Mouse (Mus musculus) midbrain, postnatal 0 days (tissue): Measurements from ENCODE around the gene Gpr158. TPM values are rescaled to one million over a fixed set of nuclear protein-coding genes. Genes with fewer than 3 reads are reported as not detected.
A peak's percentile ranks its signal among the peaks of the same experiment; 100 is the strongest.
"Not testable (repeated sequence)": the region's sequence is repeated elsewhere in the genome, so short reads cannot be mapped to it uniquely, and the experiment has no call there.

Experiments
- ATAC-seq: fragments of 200-750 bp; cut with Nextera tagmentation; 2 replicates; pipeline ENCODE4 v1.8.0; 2017; ENCODE audit warnings: moderate number of reproducible peaks, mild to moderate bottlenecking, moderate TSS enrichment, moderate library complexity; ENCODE audit not compliant: low FRiP score
- DNase-seq: peaks from one replicate; pipeline ENCODE4 v3.0.0-alpha.2; 2015; ENCODE audit warnings: low spot score
- H3K27ac ChIP-seq: fragments of 300-500 bp; sonication (generic); 2 replicates; pipeline ENCODE4 v1.5.1; 2014; ENCODE audit warnings: low read depth, mild to moderate bottlenecking, low read length, mixed read lengths
- H3K27me3 ChIP-seq: fragments of 300-500 bp; sonication (generic); 2 replicates; pipeline ENCODE4 v1.6.1; 2014; ENCODE audit warnings: low read length, control low read depth, mixed read lengths; ENCODE audit not compliant: insufficient read depth
- H3K36me3 ChIP-seq: fragments of 300-500 bp; sonication (generic); 2 replicates; pipeline ENCODE4 v1.6.1; 2014; ENCODE audit warnings: low read length, control low read depth, mixed read lengths; ENCODE audit not compliant: insufficient read depth
- H3K4me1 ChIP-seq: fragments of 300-500 bp; sonication (generic); 2 replicates; pipeline ENCODE4 v1.6.1; 2014; ENCODE audit warnings: mild to moderate bottlenecking, control low read depth, antibody characterized with exemption, low read length, mixed read lengths; ENCODE audit not compliant: insufficient read depth
- H3K4me2 ChIP-seq: fragments of 300-500 bp; sonication (generic); 2 replicates; pipeline ENCODE4 v1.6.1; 2014; ENCODE audit warnings: low read depth, mild to moderate bottlenecking, low read length, mixed read lengths; ENCODE audit not compliant: poor library complexity, severe bottlenecking
- H3K4me3 ChIP-seq: fragments of 300-500 bp; sonication (generic); 2 replicates; pipeline ENCODE4 v1.5.1; 2014; ENCODE audit warnings: low read depth, mild to moderate bottlenecking, low read length, moderate library complexity
- H3K9ac ChIP-seq: fragments of 300-500 bp; sonication (generic); replicated peaks from 2 replicates; pipeline ENCODE4 v1.6.1; 2014; ENCODE audit warnings: mild to moderate bottlenecking, low read length, moderate library complexity, mixed read lengths; ENCODE audit not compliant: poor library complexity, severe bottlenecking
- H3K9me3 ChIP-seq: fragments of 300-500 bp; sonication (generic); 2 replicates; pipeline ENCODE4 v1.6.1; 2016; ENCODE audit warnings: low read length, control low read depth
- CTCF ChIP-seq: IDR thresholded peaks from 2 replicates; pipeline ENCODE4 v1.5.1; 2016; ENCODE audit warnings: antibody characterized with exemption, mild to moderate bottlenecking
- WGBS: fragments of 180-500 bp; shearing (Covaris S2); extraction: QIAGEN DNeasy Blood & Tissue Kit; methylation state at CpG from one replicate; pipeline ENCODE4 v1.1.7; 2014; 5-methylcytosine and 5-hydroxymethylcytosine counted together
- polyA plus RNA-seq: library from polyadenylated mRNA; unstranded; fragments of >200 nt; fragmentation: Nextera tagmentation; extraction: Ambion mirVana; gene quantifications from 2 replicates; pipeline ENCODE4 v1.2.1, GENCODE M21; 2015
- total RNA-seq: library from RNA; depleted of rRNA; stranded (reverse); fragments of >200 nt; gene quantifications from 2 replicates; pipeline ENCODE4 v1.2.3, GENCODE M21; 2014

Gene Gpr158
- total and polyA plus RNA-seq, 2 experiments from 2014 or later: 4.1 to 19.7 TPM

DNA sequence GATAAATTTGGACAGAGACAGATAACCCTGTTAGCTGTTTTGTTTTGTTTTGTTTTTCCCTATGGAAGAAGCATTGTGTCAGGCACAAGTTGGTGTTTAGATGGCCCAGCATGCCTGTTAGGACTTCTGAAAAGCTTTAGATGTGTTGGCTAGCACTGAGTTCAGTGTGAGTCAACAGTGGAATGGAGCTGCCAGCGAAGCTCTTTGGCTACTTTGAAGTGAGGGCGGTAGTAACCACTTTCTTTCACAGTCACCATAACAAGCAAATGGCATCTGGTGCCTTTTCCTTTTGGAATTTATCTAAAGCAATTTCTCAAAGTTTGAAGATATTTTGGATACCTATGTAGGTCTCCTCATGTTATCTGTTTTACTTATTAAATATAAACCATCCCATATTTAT lies 62.9 kb downstream of the Gpr158 start:
- Histone ChIP-seq H3K27me3 (no peaks in the 10 kb centered on the region), H3K27ac (no peak overlapping the region), H3K4me1 (no peaks in the 10 kb centered on the region), H3K4me2 (no peak overlapping the region), H3K9ac (no peak overlapping the region), H3K9me3 (no peaks in the 10 kb centered on the region), H3K4me3 (no peak overlapping the region), H3K36me3 (no peaks in the 10 kb centered on the region)
- 85% methylated on average over 2 of the region's 2 CpGs for WGBS
- ATAC-seq: no peak
- no peak for TF ChIP-seq CTCF
- DNase-seq: no peak

DNA sequence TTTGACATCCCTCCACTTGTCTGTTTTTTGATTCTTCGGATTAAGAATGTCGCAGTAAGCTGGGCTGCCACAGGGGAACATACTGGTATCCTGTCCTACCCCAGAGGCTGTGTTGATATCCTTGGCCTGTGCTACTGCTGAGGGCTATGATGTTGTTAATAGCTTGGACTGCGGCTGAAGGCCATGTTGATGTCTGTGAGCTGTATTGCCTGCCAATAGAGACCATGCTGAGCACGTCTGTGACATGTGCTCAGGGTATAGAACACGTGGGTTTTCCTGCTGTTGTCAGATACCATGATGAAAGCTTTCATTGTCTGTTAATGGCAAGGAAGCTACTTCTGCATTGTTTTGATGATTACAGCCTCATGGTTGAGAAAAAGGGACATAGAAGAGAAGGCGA lies 63.8 kb downstream of the Gpr158 start:
- Histone ChIP-seq H3K9ac (no peak overlapping the region), H3K27ac (no peak overlapping the region), H3K4me3 (no peak overlapping the region), H3K4me2 (no peak overlapping the region), H3K27me3 (no peaks in the 10 kb centered on the region), H3K9me3 (no peaks in the 10 kb centered on the region), H3K4me1 (no peaks in the 10 kb centered on the region), H3K36me3 (no peaks in the 10 kb centered on the region)
- 72% methylated on average over 6 of the region's 6 CpGs for WGBS
- DNase-seq (peak; percentile 33), ATAC-seq (no peak)
- TF ChIP-seq CTCF: no peak

DNA sequence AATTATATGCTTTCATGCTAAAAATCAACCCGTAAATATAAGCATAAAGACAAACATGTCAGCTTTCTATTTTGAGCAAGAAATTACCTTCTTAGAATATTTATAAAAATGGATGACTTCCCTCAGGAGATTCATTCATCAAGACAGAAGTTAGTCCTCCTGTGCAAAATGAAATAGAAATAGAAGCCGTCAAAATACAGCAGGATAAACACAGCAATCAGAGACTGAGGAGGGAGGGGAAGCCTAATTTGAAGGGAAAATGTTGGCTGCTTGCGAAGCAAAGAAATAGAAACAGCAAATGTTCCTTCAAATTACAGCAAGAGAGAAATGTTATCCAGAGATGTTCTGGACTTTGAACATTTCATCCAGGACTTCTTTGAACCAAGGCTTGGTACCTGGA lies 72.3 kb downstream of the Gpr158 start:
- Histone ChIP-seq H3K4me1 (no peaks in the 10 kb centered on the region), H3K27me3 (no peaks in the 10 kb centered on the region), H3K27ac (no peak overlapping the region), H3K9ac (no peak overlapping the region), H3K4me3 (no peak overlapping the region), H3K9me3 (no peaks in the 10 kb centered on the region), H3K36me3 (no peaks in the 10 kb centered on the region), H3K4me2 (no peak overlapping the region)
- no peak for DNase-seq
- ATAC-seq: no peak
- no peak for TF ChIP-seq CTCF
- 77% methylated on average over 3 of the region's 3 CpGs for WGBS

DNA sequence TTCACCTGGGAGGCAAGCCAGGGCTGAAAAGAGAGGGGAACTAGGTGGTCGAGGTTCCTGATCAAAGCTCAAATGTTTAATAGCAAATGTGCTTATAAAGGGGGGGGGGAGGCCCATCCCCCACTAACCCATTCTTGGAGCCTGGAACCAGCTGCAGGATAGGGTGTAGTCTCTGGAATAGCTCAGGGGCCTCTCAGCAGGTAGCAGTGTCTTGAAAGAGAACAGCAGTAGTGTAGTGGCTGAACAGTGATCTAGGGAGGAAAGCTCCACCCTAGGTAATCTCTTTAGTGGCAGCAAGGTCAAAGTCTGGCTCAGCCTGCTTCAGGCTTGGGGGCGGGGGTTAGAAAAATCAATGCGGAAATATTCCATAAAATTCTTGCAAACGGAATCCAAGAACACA lies 93.3 kb downstream of the Gpr158 start:
- not testable (repeated sequence) for H3K27me3 ChIP-seq, H3K27ac ChIP-seq, ATAC-seq, H3K36me3 ChIP-seq, H3K9me3 ChIP-seq, H3K4me2 ChIP-seq, H3K4me3 ChIP-seq, DNase-seq, H3K4me1 ChIP-seq, H3K9ac ChIP-seq
- WGBS: 94% methylated on average over 4 of the region's 4 CpGs

DNA sequence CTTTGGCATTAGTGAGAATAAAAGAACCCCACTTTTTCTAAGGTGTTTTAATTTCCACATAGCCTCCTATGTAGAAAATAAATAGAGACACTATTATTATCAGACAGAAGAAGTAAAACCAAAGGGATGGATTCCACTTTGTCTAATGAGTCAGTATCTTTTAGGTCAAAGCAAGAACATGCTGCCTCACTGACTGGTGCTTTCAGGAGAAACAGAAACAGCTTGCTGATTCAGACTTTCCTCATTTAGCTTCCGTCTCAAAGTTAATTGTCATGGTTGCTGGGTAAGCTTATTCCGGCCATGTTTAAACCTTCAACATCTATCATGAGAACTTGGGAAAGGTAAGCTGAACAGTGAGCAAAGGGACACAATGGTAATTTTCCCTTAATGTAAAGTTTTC lies 107.6 kb downstream of the Gpr158 start:
- Histone ChIP-seq H3K27me3 (no peaks in the 10 kb centered on the region), H3K4me3 (no peak overlapping the region), H3K4me1 (no peaks in the 10 kb centered on the region), H3K9me3 (no peaks in the 10 kb centered on the region), H3K4me2 (no peak overlapping the region), H3K36me3 (no peaks in the 10 kb centered on the region), H3K27ac (no peak overlapping the region), H3K9ac (no peak overlapping the region)
- DNase-seq (no peak), ATAC-seq (no peak)
- 95% methylated on average over 2 of the region's 2 CpGs for WGBS
- no peak for TF ChIP-seq CTCF

DNA sequence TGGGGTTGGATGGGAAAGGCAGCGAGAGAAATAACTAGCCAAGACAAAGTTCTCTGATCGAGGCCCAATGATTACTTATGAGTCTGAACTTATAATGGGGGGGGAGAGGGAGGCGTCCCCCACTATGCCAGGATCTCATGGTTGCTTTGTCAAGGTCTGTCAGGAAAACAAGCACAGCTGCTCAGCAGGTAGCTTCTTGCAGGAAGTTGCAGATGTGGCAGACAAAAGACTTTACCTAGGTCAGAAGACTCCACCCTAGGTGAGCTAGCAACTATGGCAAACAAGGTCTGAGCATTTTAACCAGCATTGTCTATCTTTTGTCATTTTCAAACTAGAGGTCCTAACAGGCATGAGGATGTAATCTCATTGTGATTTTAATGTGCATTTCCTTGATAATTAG lies 129.5 kb downstream of the Gpr158 start:
- Histone ChIP-seq H3K4me2 (no peak overlapping the region), H3K36me3 (no peaks in the 10 kb centered on the region), H3K4me1 (no peaks in the 10 kb centered on the region), H3K27ac (no peak overlapping the region), H3K27me3 (no peaks in the 10 kb centered on the region), H3K4me3 (no peak overlapping the region), H3K9me3 (no peaks in the 10 kb centered on the region), H3K9ac (no peak overlapping the region)
- WGBS: 80% methylated on average over 3 of the region's 3 CpGs
- no peak for TF ChIP-seq CTCF
- DNase-seq (no peak), ATAC-seq (no peak)

DNA sequence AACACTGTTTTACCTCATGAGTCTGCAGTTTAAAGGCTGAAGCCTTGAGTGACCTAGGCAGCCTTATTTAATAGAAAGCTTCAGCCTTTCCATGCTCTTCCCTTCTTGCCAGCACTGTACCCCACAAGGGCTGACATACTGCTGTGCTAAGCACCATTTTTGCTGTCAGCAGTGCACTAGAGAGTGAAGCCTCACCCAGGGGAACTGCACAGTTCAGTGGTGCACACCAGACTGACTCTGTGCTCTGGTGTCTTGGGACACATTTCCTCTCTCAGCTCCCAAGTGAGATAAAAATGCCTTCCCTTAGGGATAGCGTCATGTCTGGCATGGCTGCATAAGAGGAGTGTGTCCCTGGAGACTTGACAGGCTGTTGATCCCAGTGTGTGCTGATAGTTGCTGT lies 130.6 kb downstream of the Gpr158 start:
- Histone ChIP-seq H3K36me3 (no peaks in the 10 kb centered on the region), H3K27ac (no peak overlapping the region), H3K4me3 (no peak overlapping the region), H3K9ac (no peak overlapping the region), H3K9me3 (no peaks in the 10 kb centered on the region), H3K4me2 (no peak overlapping the region), H3K27me3 (no peaks in the 10 kb centered on the region), H3K4me1 (no peaks in the 10 kb centered on the region)
- ATAC-seq: no peak
- 74% methylated on average over 1 of the region's 1 CpGs for WGBS
- TF ChIP-seq CTCF: no peak
- DNase-seq: peak; percentile 3
